Mouse (Mus musculus): ENCODE measurements around the gene Nek7. TPM values are rescaled to one million over a fixed set of nuclear protein-coding genes. Genes with fewer than 3 reads are reported as not detected.
A peak's percentile ranks its signal among the peaks of the same experiment; 100 is the strongest.

The Nek7 gene
- total and polyA plus RNA-seq, 3 experiments = 29.1 to 75.1 (median 63.7) TPM

- TF ChIP-seq ELF1 (IDR thresholded peaks at IDR 0.05; ENCODE audit: low read depth, low read length) (peak; percentile 69), EP300 (IDR thresholded peaks at IDR 0.05; ENCODE audit: low read length) (no peak), BHLHE40 (IDR thresholded peaks at IDR 0.05; ENCODE audit: low read depth, low read length) (no peak), NELFE (IDR thresholded peaks at IDR 0.05; ENCODE audit: low read depth, low read length) (peak; percentile 91), CTCF (conservative IDR thresholded peaks at IDR 0.05 in 1 of 2, IDR thresholded peaks at IDR 0.05 in 1 of 2; ENCODE audit: low read depth in 2 of 2, low read length in 2 of 2) (no peak), TCF12 (IDR thresholded peaks at IDR 0.05; ENCODE audit: low read depth, low read length) (peak; percentile 90), RCOR1 (conservative IDR thresholded peaks at IDR 0.05; ENCODE audit: low read depth, low read length) (no peak), MAZ (IDR thresholded peaks at IDR 0.05; ENCODE audit: low read depth, low read length) (0 out of 2 replicates have a peak, but pooled peaks have one; percentile 41)
Measured at GRCm38 (mm10) chr1:138618012-138618354, 2.0 kb downstream of the Nek7 start (continued).

GRCm38 (mm10) chr1:138617279-138618011, 2.5 kb downstream of the Nek7 start:
- H3K4me1 ChIP-seq (ENCODE audit: control insufficient read depth in 1 of 2, insufficient read depth in 2 of 2) = peaks cover 10 to 51% of the 10 kb centered on the region in 2 experiments
- no peaks in the 10 kb centered on the region for H3K27me3 ChIP-seq (replicated peaks)
- dilution Hi-C loops (cut with MboI; ENCODE audit: extremely low pct_ligation_motif_present, extremely low pct_unique_long_range_greater_than_20kb, low sequenced_read_pairs) = no loop called here

GRCm38 (mm10) chr1:138615388-138615787, 4.6 kb downstream of the Nek7 start:
- TF ChIP-seq CHD1 (IDR thresholded peaks at IDR 0.05; ENCODE audit: low read depth, low read length) (0 out of 2 replicates have a peak, but pooled peaks have one; percentile 66), EP300 (IDR thresholded peaks at IDR 0.05; ENCODE audit: low read length) (no peak), IRF4 (IDR thresholded peaks at IDR 0.05; ENCODE audit: low read depth, low read length) (peak; percentile 54; the same call in 1 of the 2 replicates), ZNF384 (IDR thresholded peaks at IDR 0.05; ENCODE audit: low read depth, low read length) (peak; percentile 59), TBP (conservative IDR thresholded peaks at IDR 0.05; ENCODE audit: low read depth, low read length) (no peak), MAFK (IDR thresholded peaks at IDR 0.05; ENCODE audit: insufficient replicate concordance, low read length) (no peak), RAD21 (IDR thresholded peaks at IDR 0.05; ENCODE audit: low read depth, low read length) (no peak)
- Histone ChIP-seq H3K27ac (ENCODE audit: insufficient read depth, low read depth) (peak overlapping the region; percentile 99), H3K27me3 (replicated peaks) (no peaks in the 10 kb centered on the region), H3K79me2 (replicated peaks; ENCODE audit: control insufficient read depth, extremely low read depth, insufficient read depth, poor library complexity, severe bottlenecking) (peaks cover 46% of the 10 kb centered on the region), H3K4me3 (replicated peaks in 1 of 3; ENCODE audit: low read depth in 2 of 3, low read length in 2 of 3, poor library complexity in 1 of 3) (peak overlapping the region; percentile 36 to 55 (median 44)), H3K4me1 (ENCODE audit: control insufficient read depth in 1 of 2, insufficient read depth in 2 of 2) (peaks cover 3 to 33% of the 10 kb centered on the region in 2 experiments; a peak in 2 of 4 replicates), H3K9ac (ENCODE audit: insufficient read depth, low read depth) (peak overlapping the region; percentile 85), H3K9me3 (replicated peaks; ENCODE audit: low read length) (no peaks in the 10 kb centered on the region), H3K36me3 (replicated peaks in 1 of 2; ENCODE audit: control insufficient read depth in 1 of 2, insufficient read depth in 1 of 2, low read length in 1 of 2) (no peaks in the 10 kb centered on the region), H3K4me2 (ENCODE audit: insufficient read depth, low read depth, poor library complexity, severe bottlenecking) (peak overlapping the region; percentile 95)
- no peak for DNase-seq (ENCODE audit: extremely low read depth)
- in situ Hi-C loops (cut with MboI; ENCODE audit: low pct_ligation_motif_present, low pct_unique_long_range_greater_than_20kb, low sequenced_read_pairs) (no loop called here), dilution Hi-C loops (cut with MboI; ENCODE audit: extremely low pct_ligation_motif_present, extremely low pct_unique_long_range_greater_than_20kb, low sequenced_read_pairs) (no loop called here)

More at GRCm38 (mm10) chr1:138617279-138618011, 2.5 kb downstream of the Nek7 start:
- Histone ChIP-seq H3K4me2 (ENCODE audit: insufficient read depth, low read depth, poor library complexity, severe bottlenecking) (peak overlapping the region; percentile 97), H3K9me3 (replicated peaks; ENCODE audit: low read length) (no peaks in the 10 kb centered on the region), H3K27ac (ENCODE audit: insufficient read depth, low read depth) (peak overlapping the region; percentile 91), H3K36me3 (replicated peaks in 1 of 2; ENCODE audit: control insufficient read depth in 1 of 2, insufficient read depth in 1 of 2, low read length in 1 of 2) (no peaks in the 10 kb centered on the region), H3K9ac (ENCODE audit: insufficient read depth, low read depth) (peak overlapping the region; percentile 85), H3K4me3 (replicated peaks in 1 of 3; ENCODE audit: low read depth in 2 of 3, low read length in 2 of 3, poor library complexity in 1 of 3) (peak overlapping the region; percentile 55 to 89 (median 81)), H3K79me2 (replicated peaks; ENCODE audit: control insufficient read depth, extremely low read depth, insufficient read depth, poor library complexity, severe bottlenecking) (peaks cover 39% of the 10 kb centered on the region)
- TF ChIP-seq BHLHE40 (IDR thresholded peaks at IDR 0.05; ENCODE audit: low read depth, low read length) (0 out of 2 replicates have a peak, but pooled peaks have one; percentile 29), CHD2 (IDR thresholded peaks at IDR 0.05; ENCODE audit: low read length) (0 out of 2 replicates have a peak, but pooled peaks have one; percentile 14), CHD1 (IDR thresholded peaks at IDR 0.05; ENCODE audit: low read depth, low read length) (peak; percentile 89), POLR2AphosphoS2 (IDR thresholded peaks at IDR 0.05; ENCODE audit: low read depth, low read length) (no peak), POLR2A (IDR thresholded peaks at IDR 0.05; ENCODE audit: low read depth, low read length) (no peak), NRF1 (IDR thresholded peaks at IDR 0.05; ENCODE audit: low read depth, low read length) (peak; percentile 2; the same call in 1 of the 2 replicates), JUND (conservative IDR thresholded peaks at IDR 0.05; ENCODE audit: low read depth, low read length) (0 out of 2 replicates have a peak, but pooled peaks have one; percentile 25), ELF1 (IDR thresholded peaks at IDR 0.05; ENCODE audit: low read depth, low read length) (no peak), MEF2A (IDR thresholded peaks at IDR 0.05; ENCODE audit: borderline replicate concordance, low read depth, low read length) (0 out of 2 replicates have a peak, but pooled peaks have one; percentile 51), PAX5 (IDR thresholded peaks at IDR 0.05; ENCODE audit: low read length) (no peak), MAFK (IDR thresholded peaks at IDR 0.05; ENCODE audit: insufficient replicate concordance, low read length) (peak; percentile 75), ETS1 (conservative IDR thresholded peaks at IDR 0.05; ENCODE audit: low read depth, low read length) (peak; percentile 38; the same call in 1 of the 2 replicates), JUN (IDR thresholded peaks at IDR 0.05; ENCODE audit: insufficient read depth, low read depth, low read length) (0 out of 2 replicates have a peak, but pooled peaks have one; percentile 38), RCOR1 (conservative IDR thresholded peaks at IDR 0.05; ENCODE audit: low read depth, low read length) (no peak)
- in situ Hi-C loops (cut with MboI; ENCODE audit: low pct_ligation_motif_present, low pct_unique_long_range_greater_than_20kb, low sequenced_read_pairs) = no loop called here
- no peak for DNase-seq (ENCODE audit: extremely low read depth)

Data from CH12.LX (cell line).